Mouse (Mus musculus) ZHBTc4 (cell line): ENCODE results near the gene Pramef6.
"Not testable (repeated sequence)": the region's sequence is repeated elsewhere in the genome, so short reads cannot be mapped to it uniquely, and the experiment has no call there.

Experiments used
- DNase-seq: peaks from one replicate; pipeline ENCODE4 v3.0.0-alpha.2; 2011; ENCODE audit warnings: low read depth, low spot score

Pramef6 gene

GRCm38 (mm10) chr4:143900280-143900679 is at the start of gene Pramef6:
Pramef6 (minus strand) TSS chr4:143900380.
- not testable (repeated sequence) for DNase-seq

DNA sequence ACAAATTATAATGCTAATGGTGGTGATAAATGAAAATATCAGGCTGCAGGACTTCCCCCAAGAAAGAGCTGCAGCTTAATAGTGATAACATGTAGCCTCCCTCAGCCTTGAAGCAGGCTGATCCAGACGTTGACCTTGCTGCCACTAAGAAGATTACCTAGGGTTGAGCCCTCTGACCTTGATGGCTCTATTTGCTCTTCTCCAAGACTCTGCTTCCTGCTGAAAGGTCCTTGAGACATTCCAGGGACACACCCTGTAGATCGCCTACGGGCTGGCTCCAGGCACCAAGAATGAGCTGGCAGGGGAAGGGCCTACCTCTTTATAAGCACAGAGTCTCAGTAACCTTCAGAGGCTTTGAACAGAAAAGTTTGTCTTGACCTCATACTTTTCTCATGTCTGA is 5.8 kb downstream of the Pramef6 start:
- peak; percentile 74 for DNase-seq

DNA sequence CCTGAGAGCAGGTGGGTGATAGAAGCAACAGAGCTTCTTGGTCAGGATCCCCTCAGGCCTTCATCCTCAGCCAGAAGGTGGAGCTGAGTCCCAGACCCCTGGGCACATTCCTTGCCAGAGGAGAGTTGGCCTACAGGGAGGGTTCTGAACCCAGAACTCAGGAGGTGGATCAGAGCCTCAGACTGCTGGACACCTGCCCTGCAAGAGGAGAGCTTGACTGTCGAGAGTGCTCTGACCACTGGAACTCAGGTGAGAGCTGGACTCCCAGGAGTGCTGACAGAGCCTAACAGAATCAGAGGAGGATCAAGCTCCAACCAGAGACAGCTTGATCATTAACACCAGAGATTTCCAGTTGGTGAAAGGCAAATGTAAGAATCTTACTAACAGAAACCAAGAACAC is 17.8 kb downstream of the Pramef6 start:
- not testable (repeated sequence) for DNase-seq

- DNase-seq, result not testable (repeated sequence)
Measured at GRCm38 (mm10) chr4:143846197-143846596, 54.0 kb downstream of the Pramef6 start, which contains the start of gene Gm13103. Gm13103 (plus strand) TSS chr4:143846497.
